Mouse (Mus musculus) c-Kit-positive CD71-positive TER-119-negative erythroid progenitor cells, embryonic 14.5 days (primary cell): ENCODE measurements around the gene Cdc14b.

Experiments used
- DNase-seq: peaks from one replicate; pipeline ENCODE4 v3.0.0-alpha.2; 2013; ENCODE audit warnings: low read depth

Gene Cdc14b

GRCm38 (mm10) chr13:64235777-64236176 lies 39.3 kb downstream of the Cdc14b start:
- DNase-seq: no peak

GRCm38 (mm10) chr13:64235062-64235715 lies 39.9 kb downstream of the Cdc14b start:
- DNase-seq: no peak

- DNase-seq: no peak
Observed at GRCm38 (mm10) chr13:64233139-64233538, 42.0 kb downstream of the Cdc14b start.

GRCm38 (mm10) chr13:64226725-64227124 lies 48.4 kb downstream of the Cdc14b start:
- no peak for DNase-seq

- DNase-seq: no peak
Observed at GRCm38 (mm10) chr13:64225738-64226137, 49.4 kb downstream of the Cdc14b start.

- DNase-seq: no peak
Observed at GRCm38 (mm10) chr13:64214891-64215290, 60.2 kb downstream of the Cdc14b start.

- no peak for DNase-seq
Observed at GRCm38 (mm10) chr13:64211995-64212603, 63.0 kb downstream of the Cdc14b start.

GRCm38 (mm10) chr13:64208146-64208545 lies 66.9 kb downstream of the Cdc14b start:
- DNase-seq: no peak

- no peak for DNase-seq
Observed at GRCm38 (mm10) chr13:64205186-64205585, 69.9 kb downstream of the Cdc14b start.

- DNase-seq: no peak
Observed at GRCm38 (mm10) chr13:64204726-64205125, 70.4 kb downstream of the Cdc14b start.

- no peak for DNase-seq
Observed at GRCm38 (mm10) chr13:64200911-64201310, 74.2 kb downstream of the Cdc14b start.

- no peak for DNase-seq
Observed at GRCm38 (mm10) chr13:64198310-64198709, 76.8 kb downstream of the Cdc14b start.

GRCm38 (mm10) chr13:64197899-64198298 lies 77.2 kb downstream of the Cdc14b start:
- no peak for DNase-seq

GRCm38 (mm10) chr13:64187065-64187464 lies 88.0 kb downstream of the Cdc14b start:
- no peak for DNase-seq

- no peak for DNase-seq
Observed at GRCm38 (mm10) chr13:64186516-64186915, 88.6 kb downstream of the Cdc14b start.

GRCm38 (mm10) chr13:64185586-64185985 lies 89.5 kb downstream of the Cdc14b start:
- DNase-seq: no peak

GRCm38 (mm10) chr13:64185176-64185575 lies 89.9 kb downstream of the Cdc14b start:
- DNase-seq: no peak

- DNase-seq: no peak
Observed at GRCm38 (mm10) chr13:64184361-64184760, 90.7 kb downstream of the Cdc14b start.

- DNase-seq: no peak
Observed at GRCm38 (mm10) chr13:64183583-64183982, 91.5 kb downstream of the Cdc14b start.

GRCm38 (mm10) chr13:64182091-64182490 lies 93.0 kb downstream of the Cdc14b start:
- DNase-seq: no peak

GRCm38 (mm10) chr13:64180888-64181287 lies 94.2 kb downstream of the Cdc14b start:
- DNase-seq: peak; percentile 47

GRCm38 (mm10) chr13:64180300-64180699 lies 94.8 kb downstream of the Cdc14b start:
- no peak for DNase-seq

- DNase-seq: no peak
Observed at GRCm38 (mm10) chr13:64178746-64179652, 96.1 kb downstream of the Cdc14b start.
